Mouse (Mus musculus): ENCODE data around the gene Tesmin.
A peak's percentile ranks its signal among the peaks of the same experiment; 100 is the strongest.

DNA sequence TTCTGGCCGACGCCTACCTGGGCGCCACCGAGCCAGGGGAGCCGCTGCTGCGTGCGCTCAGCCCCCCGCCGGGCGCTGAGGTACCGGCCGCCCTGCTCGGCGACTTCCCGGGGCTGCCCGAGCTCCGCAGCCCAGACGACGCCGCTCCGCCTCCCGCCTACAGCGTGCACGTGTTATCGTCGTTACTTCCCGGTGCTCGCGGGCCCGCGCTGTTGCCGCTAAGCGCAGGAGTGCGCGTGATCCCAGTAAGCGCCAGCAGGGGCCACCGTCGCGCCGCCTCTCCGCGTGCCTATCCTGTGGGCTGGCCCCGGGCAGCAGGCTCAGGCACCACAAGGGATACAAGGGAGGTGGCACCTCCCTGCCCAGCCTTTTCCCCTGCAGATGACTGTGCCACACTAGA lies 432 bp downstream of the Tesmin start:
- TF ChIP-seq POLR2A (IDR thresholded peaks at IDR 0.05; ENCODE audit: borderline replicate concordance, insufficient read depth, low read length): no peak
- TF ChIP-seq CTCF (IDR thresholded peaks at IDR 0.05; ENCODE audit: borderline replicate concordance, insufficient read depth, low read depth, low read length): peak; percentile 54
